Mouse (Mus musculus) cerebellum, postnatal 10 days (tissue): ENCODE measurements around the gene Aff4.

Experiments used
- DNase-seq, 2 experiments: peaks; one replicate each; pipeline ENCODE4 v3.0.0; 2021; ENCODE audit warnings: mixed read lengths in 2 of 2

The Aff4 gene

GRCm38 (mm10) chr11:53463551-53464424 lies 113.2 kb downstream of the Aff4 start:
- DNase-seq, result peak in 1 of 2 experiments; percentile 21

- peak; percentile 93 to 95 for DNase-seq
Measured at GRCm38 (mm10) chr11:53466231-53466971, 115.8 kb downstream of the Aff4 start.

GRCm38 (mm10) chr11:53469294-53469967 lies 118.8 kb downstream of the Aff4 start:
- peak in 1 of 2 experiments; percentile 91 for DNase-seq

- peak; percentile 97 to 98 for DNase-seq
Measured at GRCm38 (mm10) chr11:53469968-53470695, 119.5 kb downstream of the Aff4 start, which contains the start of gene Gm9837. TSS of gene Gm9837 (minus strand) at chr11:53470479.
